Mouse (Mus musculus) heart, embryonic 13.5 days (tissue): ENCODE data around the gene Aars. TPM values are rescaled to one million over a fixed set of nuclear protein-coding genes. Genes with fewer than 3 reads are reported as not detected.
A peak's percentile ranks its signal among the peaks of the same experiment; 100 is the strongest.

Experiments
- ATAC-seq: fragments of 200-750 bp; cut with Nextera tagmentation; 2 replicates; pipeline ENCODE4 v1.8.0; 2017; ENCODE audit warnings: moderate TSS enrichment; ENCODE audit not compliant: insufficient number of reproducible peaks, low FRiP score, low TSS enrichment; ENCODE audit errors: extremely low read depth
- H3K27ac ChIP-seq: fragments of 300-500 bp; sonication (generic); replicated peaks from 2 replicates; pipeline ENCODE4 v1.5.1; 2015; ENCODE audit warnings: moderate library complexity, mild to moderate bottlenecking, inconsistent platforms
- H3K27me3 ChIP-seq: fragments of 300-500 bp; sonication (generic); replicated peaks from 2 replicates; pipeline ENCODE4 v1.6.1; 2015; ENCODE audit warnings: mild to moderate bottlenecking, inconsistent platforms
- H3K36me3 ChIP-seq: fragments of 300-500 bp; sonication (generic); 2 replicates; pipeline ENCODE4 v1.6.1; 2015; ENCODE audit warnings: mild to moderate bottlenecking, inconsistent platforms
- H3K4me1 ChIP-seq: fragments of 300-500 bp; sonication (generic); 2 replicates; pipeline ENCODE4 v1.6.1; 2015; ENCODE audit warnings: inconsistent platforms
- H3K4me2 ChIP-seq: fragments of 300-500 bp; sonication (generic); 2 replicates; pipeline ENCODE4 v1.6.1; 2015; ENCODE audit warnings: inconsistent platforms, mild to moderate bottlenecking, moderate library complexity
- H3K4me3 ChIP-seq: fragments of 300-500 bp; sonication (generic); 2 replicates; pipeline ENCODE4 v1.5.1; 2015; ENCODE audit warnings: moderate library complexity, mild to moderate bottlenecking, inconsistent platforms
- H3K9ac ChIP-seq: fragments of 300-500 bp; sonication (generic); 2 replicates; pipeline ENCODE4 v1.6.1; 2015; ENCODE audit warnings: inconsistent platforms, mild to moderate bottlenecking, moderate library complexity
- H3K9me3 ChIP-seq: fragments of 300-500 bp; sonication (generic); 2 replicates; pipeline ENCODE4 v1.6.1; 2016; ENCODE audit warnings: inconsistent platforms
- WGBS: fragments of 180-500 bp; shearing (Covaris S2); methylation state at CpG from one replicate; pipeline ENCODE4 v1.1.7; 2015; ENCODE audit warnings: mixed read lengths; 5-methylcytosine and 5-hydroxymethylcytosine counted together
- polyA plus RNA-seq: library from polyadenylated mRNA; unstranded; fragments of >200 nt; fragmentation: Nextera tagmentation; extraction: Ambion mirVana; gene quantifications from 2 replicates; pipeline ENCODE4 v1.2.1, GENCODE M21; 2015

Aars gene
- polyA plus RNA-seq, 1 experiment from 2014 or later = 36.2 TPM

DNA sequence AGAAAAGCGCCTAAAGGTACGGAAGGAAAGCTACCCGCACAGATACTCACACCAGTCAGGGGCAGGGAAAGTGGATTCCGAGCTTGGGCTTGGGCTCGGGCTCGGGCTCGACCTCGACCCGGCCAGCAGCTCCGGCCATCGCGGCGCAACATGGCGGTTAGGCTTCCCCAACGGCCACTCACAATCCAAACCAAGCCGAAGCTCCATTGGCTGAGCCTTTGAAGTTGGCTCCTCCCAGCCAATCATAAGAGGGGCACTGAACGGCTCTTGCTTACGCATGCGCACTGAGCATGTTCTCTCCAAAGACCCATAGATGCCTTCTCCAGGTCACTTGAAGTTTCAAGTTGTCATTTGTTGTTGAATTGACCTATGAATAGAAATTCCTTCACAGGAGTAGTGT is 1.4 kb upstream of the Aars start, which contains the start of gene Ddx19b:
Gene Ddx19b (minus strand): TSS at position 180 of the 400 bp plus-strand sequence.
- Histone ChIP-seq H3K9me3 (no peaks in the 10 kb centered on the region), H3K9ac (no peak within 1 kb of the TSS), H3K4me2 (no peak within 1 kb of the TSS), H3K27me3 (peaks cover 16% of the 10 kb centered on the region), H3K27ac (no peak within 1 kb of the TSS), H3K4me1 (peaks cover 26% of the 10 kb centered on the region), H3K4me3 (no peak within 1 kb of the TSS), H3K36me3 (peaks cover 8% of the 10 kb centered on the region)
- ATAC-seq = no peak
- 93% methylated on average over 19 of the region's 19 CpGs for WGBS

DNA sequence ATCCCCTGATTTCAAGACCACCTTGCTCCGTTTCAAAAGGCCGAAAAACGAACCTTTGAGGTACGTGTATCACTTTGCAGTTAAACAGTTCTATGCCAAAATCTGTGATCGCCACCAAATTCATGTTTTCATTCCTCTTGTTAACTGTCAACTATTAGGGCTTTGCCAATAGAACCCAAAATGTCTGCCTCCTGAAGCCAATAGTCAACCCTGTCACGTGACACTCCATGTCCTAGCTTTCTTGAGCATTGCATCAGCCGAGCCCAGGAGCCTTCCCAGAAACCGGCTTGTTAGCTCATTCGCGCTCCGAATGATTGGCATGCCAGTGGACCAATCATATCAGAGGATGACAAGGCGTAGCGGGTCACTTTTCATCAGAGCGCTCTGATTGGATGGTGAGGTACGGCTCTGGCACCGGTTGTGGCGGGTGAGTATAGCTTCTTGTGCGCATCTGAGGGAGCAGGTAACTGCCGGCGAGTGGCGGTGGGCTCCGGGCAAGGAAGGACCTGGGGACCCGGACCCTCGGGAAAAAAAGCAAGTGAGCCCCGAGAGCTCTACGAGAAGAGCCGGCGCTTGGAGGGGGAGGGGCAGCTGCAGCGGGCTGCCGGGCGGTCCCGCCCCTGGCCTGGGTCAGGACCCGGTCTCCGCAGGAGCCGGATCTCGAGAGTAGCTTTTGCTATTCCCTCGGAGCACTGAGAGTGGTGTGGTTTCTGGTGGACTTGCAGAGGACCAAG is 705 bp downstream of the Aars start:
- peak overlapping the region; percentile 79 for H3K4me3 ChIP-seq
- H3K9ac ChIP-seq = peak overlapping the region; percentile 86
- H3K9me3 ChIP-seq = no peaks in the 10 kb centered on the region
- H3K4me2 ChIP-seq = peak overlapping the region; percentile 77
- H3K27ac ChIP-seq = peak overlapping the region; percentile 84
- peaks cover 19% of the 10 kb centered on the region for H3K4me1 ChIP-seq
- peak; percentile 96 for ATAC-seq
- 5% methylated on average over 37 of the region's 37 CpGs for WGBS
- peaks cover 29% of the 10 kb centered on the region for H3K36me3 ChIP-seq
- H3K27me3 ChIP-seq = peaks cover 16% of the 10 kb centered on the region

DNA sequence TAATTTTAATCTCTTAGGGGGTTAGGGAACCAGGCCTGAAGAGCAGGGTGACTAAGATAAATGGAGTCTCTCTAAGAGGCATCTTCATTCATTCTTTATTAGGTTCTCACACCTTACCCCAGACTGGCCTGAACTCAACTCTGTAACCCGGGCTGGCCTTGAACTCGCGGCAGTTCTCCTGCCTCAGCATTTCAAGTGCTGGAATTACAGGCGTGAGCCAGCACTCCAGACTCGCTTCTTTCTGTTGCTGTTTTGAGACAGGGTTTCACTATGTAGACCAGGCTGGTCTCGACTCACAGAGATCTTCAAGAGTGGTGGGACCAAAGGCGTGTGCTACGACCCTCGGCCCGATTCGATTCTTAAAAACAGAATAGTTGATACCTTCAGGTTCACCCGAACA is 1.3 kb downstream of the Aars start:
- peak overlapping the region; percentile 77 for H3K4me2 ChIP-seq
- ATAC-seq = peak; percentile 4; the same call in 1 of the 2 replicates
- peaks cover 16% of the 10 kb centered on the region for H3K27me3 ChIP-seq
- peak overlapping the region; percentile 79 for H3K4me3 ChIP-seq
- peak overlapping the region; percentile 84 for H3K27ac ChIP-seq
- peak overlapping the region; percentile 86 for H3K9ac ChIP-seq
- 16% methylated on average over 12 of the region's 12 CpGs for WGBS
- H3K9me3 ChIP-seq = no peaks in the 10 kb centered on the region
- H3K36me3 ChIP-seq = peaks cover 35% of the 10 kb centered on the region
- peaks cover 19% of the 10 kb centered on the region for H3K4me1 ChIP-seq

DNA sequence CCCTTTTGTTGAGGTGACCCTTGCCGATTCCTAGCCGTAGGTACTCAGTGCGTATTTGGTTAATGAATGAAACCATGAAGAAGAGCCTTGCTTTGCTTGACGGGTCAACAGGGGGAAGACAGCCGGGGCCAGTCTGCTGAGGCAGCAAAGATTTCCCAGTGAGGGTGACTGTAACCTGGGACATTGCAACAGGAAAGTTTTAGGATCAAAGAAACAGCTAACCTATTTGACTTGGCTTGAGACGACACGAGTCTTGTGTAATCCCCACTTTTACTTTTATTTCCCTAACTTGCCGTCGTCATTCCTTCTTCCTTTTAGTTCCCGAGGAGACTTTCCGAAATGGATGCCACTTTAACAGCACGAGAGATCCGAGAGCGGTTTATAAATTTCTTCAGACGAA is 3.6 kb downstream of the Aars start:
- no peak overlapping the region for H3K4me3 ChIP-seq
- WGBS = 92% methylated on average over 15 of the region's 15 CpGs
- peaks cover 19% of the 10 kb centered on the region for H3K4me1 ChIP-seq
- H3K9ac ChIP-seq = no peak overlapping the region
- peaks cover 6% of the 10 kb centered on the region for H3K27me3 ChIP-seq
- no peak for ATAC-seq
- no peak overlapping the region for H3K4me2 ChIP-seq
- H3K27ac ChIP-seq = no peak overlapping the region
- peaks cover 57% of the 10 kb centered on the region for H3K36me3 ChIP-seq
- no peaks in the 10 kb centered on the region for H3K9me3 ChIP-seq

DNA sequence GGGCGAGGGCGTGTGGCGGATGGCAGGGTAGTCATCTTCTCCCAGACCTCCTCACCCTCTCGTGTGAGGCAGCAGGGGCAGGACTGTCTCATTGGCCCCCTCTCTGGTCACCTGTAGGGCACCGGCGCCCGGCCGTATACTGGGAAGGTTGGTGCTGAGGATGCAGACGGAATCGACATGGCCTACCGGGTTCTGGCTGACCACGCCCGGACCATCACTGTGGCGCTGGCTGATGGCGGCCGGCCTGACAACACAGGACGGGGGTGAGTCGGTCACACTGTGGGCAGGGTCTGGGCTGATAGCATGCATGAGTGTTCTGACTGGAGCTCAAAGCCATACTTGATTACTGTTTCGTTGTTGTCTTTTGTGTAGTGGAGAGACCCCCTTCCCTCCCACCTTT is 9.6 kb downstream of the Aars start:
- no peaks in the 10 kb centered on the region for H3K27me3 ChIP-seq
- H3K4me3 ChIP-seq = no peak overlapping the region
- no peaks in the 10 kb centered on the region for H3K9me3 ChIP-seq
- H3K27ac ChIP-seq = no peak overlapping the region
- no peak overlapping the region for H3K4me2 ChIP-seq
- 92% methylated on average over 19 of the region's 19 CpGs for WGBS
- no peaks in the 10 kb centered on the region for H3K4me1 ChIP-seq
- peaks cover 99% of the 10 kb centered on the region for H3K36me3 ChIP-seq
- no peak overlapping the region for H3K9ac ChIP-seq
- no peak for ATAC-seq

DNA sequence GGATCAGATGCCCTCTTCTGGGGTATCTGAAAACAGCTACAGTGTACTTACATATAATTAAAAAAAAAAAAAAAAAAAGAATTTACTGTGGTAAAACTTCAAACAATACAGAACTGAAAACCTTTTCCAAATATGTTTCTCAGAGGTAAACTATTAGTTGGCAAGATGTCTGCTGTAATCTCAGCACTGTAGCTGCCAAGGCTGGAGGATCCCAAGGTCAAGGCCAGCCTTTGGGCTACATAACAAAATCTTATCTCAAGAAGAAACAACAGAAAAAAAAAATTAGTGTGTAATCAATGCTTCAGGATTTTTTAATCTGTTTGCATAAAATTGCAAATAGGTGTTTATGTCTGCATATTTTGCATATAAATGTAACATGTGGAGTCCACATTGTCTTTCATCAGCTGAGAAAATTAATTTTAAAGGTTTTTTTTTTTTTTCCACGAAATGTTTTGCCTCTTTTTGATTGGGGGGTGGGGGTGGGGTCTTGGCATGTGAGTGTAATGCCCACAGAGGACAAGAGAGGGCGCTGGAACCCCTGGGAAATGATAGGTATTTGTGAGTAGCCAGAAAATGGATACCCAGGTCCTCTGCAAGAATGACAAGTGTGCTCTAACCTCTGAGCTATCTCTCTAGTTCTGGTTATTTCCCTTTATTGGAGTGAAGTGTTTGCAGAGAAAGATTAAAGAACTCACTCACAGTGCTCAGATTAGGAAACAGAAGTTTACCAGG is 11.2 kb downstream of the Aars start:
- Histone ChIP-seq H3K36me3 (peaks cover 99% of the 10 kb centered on the region), H3K4me1 (no peaks in the 10 kb centered on the region), H3K4me2 (no peak overlapping the region), H3K9me3 (no peaks in the 10 kb centered on the region), H3K27me3 (no peaks in the 10 kb centered on the region), H3K9ac (no peak overlapping the region), H3K4me3 (no peak overlapping the region), H3K27ac (no peak overlapping the region)
- 53% methylated on average over 2 of the region's 2 CpGs for WGBS
- ATAC-seq = no peak

DNA sequence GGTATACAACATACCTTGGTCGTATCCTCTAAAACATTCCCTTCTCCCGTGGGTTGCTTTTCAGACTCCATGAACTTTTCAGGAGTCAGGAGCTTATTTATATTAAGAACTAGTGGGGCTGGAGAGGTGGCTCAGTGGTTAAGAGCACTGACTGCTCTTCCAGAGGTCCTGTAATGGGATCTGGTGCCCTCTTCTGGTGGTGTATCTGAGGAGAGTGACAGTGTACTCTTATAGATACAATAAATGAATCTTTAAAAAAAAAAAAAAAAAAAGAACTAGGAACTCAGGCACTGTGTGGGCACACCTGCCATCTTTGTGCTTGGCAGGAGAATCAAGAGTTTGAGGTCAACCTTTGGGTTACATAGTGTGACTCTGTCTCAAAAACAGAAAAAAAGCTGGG is 15.8 kb downstream of the Aars start:
- H3K9me3 ChIP-seq = no peaks in the 10 kb centered on the region
- H3K4me3 ChIP-seq = no peak overlapping the region
- H3K36me3 ChIP-seq = peaks cover 100% of the 10 kb centered on the region
- 92% methylated on average over 2 of the region's 2 CpGs for WGBS
- ATAC-seq = no peak
- H3K27me3 ChIP-seq = no peaks in the 10 kb centered on the region
- no peak overlapping the region for H3K27ac ChIP-seq
- no peak overlapping the region for H3K9ac ChIP-seq
- no peaks in the 10 kb centered on the region for H3K4me1 ChIP-seq
- H3K4me2 ChIP-seq = no peak overlapping the region

DNA sequence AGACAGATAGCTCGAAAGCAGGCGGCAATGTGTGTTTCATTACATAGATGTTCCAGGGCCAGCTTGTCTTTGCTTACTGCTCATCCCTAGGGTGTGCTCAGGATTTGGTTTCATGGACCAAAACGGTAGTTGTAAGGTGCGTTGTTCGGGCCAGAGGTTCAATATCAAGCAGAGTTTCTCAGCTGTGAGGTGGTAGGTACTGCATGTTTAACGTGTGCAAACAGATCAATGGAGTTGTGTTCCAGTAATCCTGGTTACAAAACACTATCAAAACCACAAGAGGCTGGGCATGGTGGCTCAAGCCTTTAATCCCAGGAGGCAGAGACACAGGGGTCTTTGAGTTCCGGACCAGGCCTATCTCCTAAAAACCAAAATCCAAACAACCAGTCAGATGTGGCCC is 16.2 kb downstream of the Aars start:
- Histone ChIP-seq H3K27ac (no peak overlapping the region), H3K4me3 (no peak overlapping the region), H3K9ac (no peak overlapping the region), H3K4me1 (no peaks in the 10 kb centered on the region), H3K9me3 (no peaks in the 10 kb centered on the region), H3K4me2 (no peak overlapping the region), H3K27me3 (no peaks in the 10 kb centered on the region), H3K36me3 (peaks cover 100% of the 10 kb centered on the region)
- WGBS = 94% methylated on average over 7 of the region's 7 CpGs
- no peak for ATAC-seq

DNA sequence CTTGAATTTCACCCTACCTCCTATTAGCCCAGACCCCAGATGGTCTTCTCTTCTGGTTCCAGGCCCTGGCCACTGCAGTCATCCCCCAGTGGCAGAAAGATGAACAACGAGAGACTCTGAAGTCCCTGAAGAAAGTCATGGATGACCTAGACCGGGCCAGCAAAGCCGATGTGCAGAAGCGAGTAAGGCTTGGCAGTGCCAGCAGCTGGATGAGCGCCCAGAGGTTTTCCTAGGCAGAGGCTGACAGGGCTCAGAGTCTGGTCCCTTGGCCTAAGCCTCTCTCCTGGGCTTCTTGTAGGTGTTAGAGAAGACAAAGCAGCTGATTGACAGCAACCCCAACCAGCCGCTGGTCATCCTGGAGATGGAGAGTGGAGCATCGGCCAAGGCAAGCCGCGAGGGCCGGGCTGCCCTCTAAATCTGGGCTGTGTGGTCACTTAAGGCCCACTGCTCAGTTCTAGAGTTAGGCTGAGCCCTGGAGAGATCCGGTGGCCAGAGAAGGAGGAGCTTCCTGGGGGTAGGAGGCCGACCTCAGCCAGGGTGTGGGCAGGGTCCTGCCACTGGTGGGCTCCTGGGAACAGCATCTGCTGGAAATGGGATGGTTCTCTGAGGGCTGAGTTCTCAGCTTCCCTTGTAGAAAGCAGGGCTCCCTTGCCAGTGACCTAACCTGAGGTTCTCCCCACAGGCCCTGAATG is 21.0 kb downstream of the Aars start:
- Histone ChIP-seq H3K4me3 (no peak overlapping the region), H3K4me1 (peaks cover 19% of the 10 kb centered on the region), H3K27ac (no peak overlapping the region), H3K9ac (no peak overlapping the region), H3K4me2 (no peak overlapping the region), H3K27me3 (no peaks in the 10 kb centered on the region), H3K36me3 (peaks cover 74% of the 10 kb centered on the region), H3K9me3 (no peaks in the 10 kb centered on the region)
- WGBS = 95% methylated on average over 12 of the region's 12 CpGs
- ATAC-seq = no peak

DNA sequence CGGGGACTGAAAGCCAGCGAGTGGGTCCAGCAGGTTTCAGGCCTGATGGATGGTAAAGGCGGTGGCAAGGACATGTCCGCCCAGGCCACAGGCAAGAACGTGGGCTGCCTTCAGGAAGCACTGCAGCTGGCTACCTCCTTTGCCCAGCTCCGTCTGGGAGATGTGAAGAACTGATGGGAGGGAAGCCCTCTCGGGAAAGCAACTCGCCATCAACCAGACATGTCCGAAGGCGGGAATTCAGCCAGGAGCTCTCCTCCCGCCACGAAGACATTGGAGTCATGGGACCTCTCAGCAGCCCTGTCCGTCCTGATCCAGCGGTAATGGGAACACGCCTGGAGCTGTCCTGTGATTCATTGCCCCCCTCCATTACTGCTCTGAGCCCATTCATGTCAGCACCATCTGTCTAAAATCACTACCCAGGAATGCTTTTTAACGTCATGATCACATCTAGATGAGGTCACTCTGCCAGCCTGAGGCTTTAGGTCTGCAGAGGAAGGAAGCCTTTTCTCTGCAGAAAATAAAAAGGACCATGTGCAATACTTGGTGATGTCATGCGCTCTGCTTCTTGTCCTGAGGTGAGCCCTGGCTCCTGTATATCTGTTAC is 22.2 kb downstream of the Aars start:
- H3K4me2 ChIP-seq = no peak overlapping the region
- H3K27me3 ChIP-seq = no peaks in the 10 kb centered on the region
- 85% methylated on average over 17 of the region's 17 CpGs for WGBS
- H3K36me3 ChIP-seq = peaks cover 63% of the 10 kb centered on the region
- peaks cover 26% of the 10 kb centered on the region for H3K4me1 ChIP-seq
- H3K9me3 ChIP-seq = no peaks in the 10 kb centered on the region
- no peak for ATAC-seq
- H3K4me3 ChIP-seq = no peak overlapping the region
- no peak overlapping the region for H3K9ac ChIP-seq
- no peak overlapping the region for H3K27ac ChIP-seq

DNA sequence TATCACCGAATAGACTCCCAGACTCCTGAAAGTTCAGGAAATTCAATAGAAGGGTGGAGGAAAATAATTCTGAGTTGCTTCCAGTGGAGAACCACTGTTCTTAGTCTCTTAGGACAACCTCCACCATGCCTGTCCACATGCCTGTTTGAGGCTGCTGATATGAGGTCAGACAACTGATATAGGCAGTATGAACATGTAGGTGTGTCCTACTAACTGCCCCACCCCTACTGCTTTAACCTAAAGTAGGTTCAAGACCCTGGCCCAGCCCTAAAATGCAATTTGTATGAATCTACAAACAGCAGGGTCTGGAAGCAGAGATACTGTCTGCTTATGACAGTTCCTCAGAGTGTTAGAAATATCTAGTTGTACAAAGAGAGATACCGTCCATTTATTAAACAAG is 22.7 kb downstream of the Aars start:
- Histone ChIP-seq H3K36me3 (peaks cover 57% of the 10 kb centered on the region), H3K4me1 (peaks cover 26% of the 10 kb centered on the region), H3K9ac (no peak overlapping the region; the same call in 1 of the 2 replicates), H3K4me3 (peak overlapping the region; percentile 88), H3K9me3 (no peaks in the 10 kb centered on the region), H3K27ac (no peak overlapping the region), H3K4me2 (peak overlapping the region; percentile 99), H3K27me3 (no peaks in the 10 kb centered on the region)
- WGBS = 59% methylated on average over 2 of the region's 2 CpGs
- no peak for ATAC-seq
